Mouse (Mus musculus) layer of hippocampus, adult 9-11 months (tissue): ENCODE measurements around the gene Hps1.

Experiments
- DNase-seq: peaks from one replicate; pipeline ENCODE4 v3.0.0; 2022

Hps1 gene

DNA sequence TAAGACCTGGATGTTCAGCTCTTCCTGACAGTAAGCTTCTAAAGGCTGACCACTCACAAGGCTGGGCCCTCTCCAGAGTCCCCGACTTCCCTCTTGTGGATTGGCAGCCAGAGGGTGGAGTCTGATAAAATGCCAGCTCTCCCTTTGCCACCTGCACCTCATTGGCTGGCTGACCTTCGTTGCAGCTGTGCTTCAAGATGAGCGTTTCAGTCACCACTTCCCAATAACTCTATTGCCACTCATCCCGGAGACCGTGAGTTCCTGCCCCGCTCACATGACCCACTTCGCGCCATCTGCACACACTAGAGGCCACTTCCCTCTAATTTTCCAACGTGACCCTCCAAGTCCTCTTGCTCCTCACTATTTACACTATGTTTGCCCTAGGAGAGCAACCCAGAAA, 66.0 kb downstream of the Hps1 start:
- no peak for DNase-seq
